Mouse (Mus musculus): ENCODE results near the gene Amtn.
"Not testable (repeated sequence)": the region's sequence is repeated elsewhere in the genome, so short reads cannot be mapped to it uniquely, and the experiment has no call there.

The Amtn gene

DNA sequence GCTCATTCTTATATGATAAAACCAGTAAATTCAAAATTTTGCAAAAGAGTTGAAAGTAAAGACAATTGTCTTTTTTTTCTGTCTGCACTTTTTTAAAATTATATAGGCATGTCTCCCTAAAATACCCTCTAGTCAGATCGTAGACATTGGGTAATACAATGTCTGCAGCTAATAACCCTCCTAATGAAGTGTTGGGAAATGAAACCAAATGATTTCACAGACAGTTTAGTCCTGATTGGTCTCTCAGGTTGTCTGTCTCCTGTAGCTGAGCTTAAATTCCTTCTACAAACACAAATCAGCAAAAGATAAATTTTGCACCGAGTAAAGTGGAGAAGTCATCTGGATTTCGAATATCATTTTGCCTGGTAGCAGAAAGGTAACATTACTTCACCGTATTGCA is at the start of gene Amtn:
Amtn (plus strand) TSS at position 301 of the 400 bp plus-strand sequence.
- DNase-seq (ENCODE audit: low spot score in 2 of 2): no peak

- not testable (repeated sequence) for DNase-seq (ENCODE audit: low spot score in 2 of 2)
Observed at GRCm38 (mm10) chr5:88348533-88348932, 27.4 kb upstream of the Amtn start.

GRCm38 (mm10) chr5:88364768-88365167 is 11.1 kb upstream of the Amtn start:
- DNase-seq (ENCODE audit: low spot score in 2 of 2): peak in 1 of 2 experiments; percentile 30

DNA sequence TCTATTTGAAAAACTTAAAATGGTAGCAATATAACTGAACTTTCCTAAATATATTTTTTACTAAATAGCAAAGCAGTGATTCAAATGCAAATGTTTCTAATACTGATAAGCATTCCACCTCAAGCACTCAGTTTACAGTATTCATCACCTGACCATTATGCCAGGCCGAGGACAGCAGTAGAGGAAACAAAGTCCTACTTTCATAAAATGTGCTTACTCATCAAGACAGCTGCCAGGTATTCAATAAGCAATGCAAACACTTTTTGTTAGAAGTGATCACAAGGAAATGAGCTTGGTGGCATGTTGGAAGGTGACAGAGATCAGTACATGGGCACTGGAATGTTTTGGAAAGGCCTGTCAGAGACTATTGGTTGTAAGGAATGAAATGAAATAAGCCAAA is 9.0 kb upstream of the Amtn start:
- DNase-seq (ENCODE audit: low spot score in 2 of 2): no peak

DNA sequence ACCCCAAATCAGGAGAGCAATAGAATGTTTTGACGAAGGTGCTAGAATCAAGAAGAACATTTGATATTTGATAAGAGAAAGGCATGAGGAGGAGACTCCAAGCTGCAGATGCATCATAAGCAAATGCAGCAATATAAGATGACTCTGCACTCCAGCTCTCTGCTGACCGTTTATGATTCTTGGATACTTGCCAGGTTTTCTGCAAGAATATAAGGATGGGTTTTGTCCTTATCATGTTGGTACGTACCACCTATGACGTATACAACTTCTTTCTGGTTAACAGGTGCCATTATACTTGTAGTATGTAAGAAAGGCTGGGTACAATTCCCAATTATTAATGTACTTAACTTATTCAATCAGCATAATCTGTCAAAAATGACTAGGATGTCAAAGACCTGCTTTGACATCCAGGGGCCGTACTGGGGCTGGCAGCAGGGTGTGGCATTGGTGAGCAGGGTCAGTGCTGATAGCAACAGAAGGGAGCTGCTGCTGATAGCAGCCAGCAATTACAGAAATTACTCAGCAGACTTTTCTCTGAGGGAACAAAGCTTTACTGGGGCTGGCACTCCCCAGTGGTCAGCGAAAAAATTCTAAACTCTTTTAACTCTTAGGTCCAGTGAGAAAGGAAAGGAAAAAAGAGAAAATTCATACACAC is 5.2 kb upstream of the Amtn start:
- peak in 1 of 2 experiments; percentile 13 for DNase-seq (ENCODE audit: low spot score in 2 of 2)

GRCm38 (mm10) chr5:88372563-88372962 is 3.3 kb upstream of the Amtn start:
- DNase-seq (ENCODE audit: low spot score in 2 of 2): no peak

DNA sequence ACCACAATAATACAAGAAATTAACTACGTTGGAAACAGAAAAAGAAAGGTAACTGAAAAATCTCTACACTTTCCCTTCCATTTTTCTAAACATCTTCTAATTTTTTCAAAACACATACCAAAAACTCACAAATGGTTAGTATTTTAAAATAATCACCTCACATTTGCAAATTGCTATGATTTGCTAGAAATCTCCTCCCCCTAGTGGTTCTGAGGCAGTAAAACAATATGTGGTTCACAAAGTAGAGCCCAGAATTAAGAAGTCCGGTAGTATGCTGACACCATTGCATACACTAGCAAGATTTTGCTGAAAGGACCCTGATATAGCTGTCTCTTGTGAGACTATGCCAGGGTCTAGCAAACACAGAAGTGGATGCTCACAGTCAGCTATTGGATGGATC is 16.1 kb downstream of the Amtn start:
- DNase-seq (ENCODE audit: low spot score in 2 of 2): not testable (repeated sequence)

DNA sequence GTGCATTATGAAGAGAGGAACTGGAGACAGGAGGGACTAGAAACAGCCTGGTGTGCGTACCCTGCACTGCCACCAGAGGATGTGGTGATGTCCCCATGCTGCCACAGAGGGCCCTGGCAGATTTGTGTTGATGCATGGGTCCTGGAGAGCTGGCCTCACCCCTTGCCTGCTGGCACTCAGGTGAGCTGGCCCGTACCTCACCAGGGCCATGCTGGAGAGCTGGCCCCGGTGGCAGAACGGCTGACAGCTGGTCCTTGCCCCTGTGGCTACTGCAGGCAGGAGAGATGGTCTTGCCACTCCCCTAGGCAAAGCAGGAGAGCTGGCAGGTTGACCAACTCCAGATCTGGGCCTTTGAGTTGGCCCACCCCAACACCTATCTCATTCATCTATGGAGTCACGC is 22.7 kb downstream of the Amtn start:
- DNase-seq (ENCODE audit: low spot score in 2 of 2): no peak

DNA sequence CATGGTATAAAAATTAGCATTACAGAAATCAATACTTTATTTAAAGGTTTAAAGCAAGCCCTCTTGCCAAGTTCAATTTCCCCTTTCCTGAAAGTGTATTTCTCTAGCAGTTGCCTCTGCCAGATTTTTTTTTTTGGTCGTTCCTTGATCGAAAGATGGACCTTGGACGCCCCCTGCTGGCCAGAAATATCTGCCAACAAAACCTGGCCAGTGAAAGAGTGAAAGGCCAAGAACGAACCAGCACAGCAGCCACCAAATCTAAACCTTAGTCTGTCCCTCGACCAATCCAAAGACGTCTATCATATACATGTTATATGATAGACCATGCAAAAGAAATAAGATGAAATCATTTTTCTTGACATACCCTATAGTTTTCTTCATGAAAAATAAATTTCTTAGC is 23.9 kb downstream of the Amtn start:
- DNase-seq (ENCODE audit: low spot score in 2 of 2): peak; percentile 16 to 77

DNA sequence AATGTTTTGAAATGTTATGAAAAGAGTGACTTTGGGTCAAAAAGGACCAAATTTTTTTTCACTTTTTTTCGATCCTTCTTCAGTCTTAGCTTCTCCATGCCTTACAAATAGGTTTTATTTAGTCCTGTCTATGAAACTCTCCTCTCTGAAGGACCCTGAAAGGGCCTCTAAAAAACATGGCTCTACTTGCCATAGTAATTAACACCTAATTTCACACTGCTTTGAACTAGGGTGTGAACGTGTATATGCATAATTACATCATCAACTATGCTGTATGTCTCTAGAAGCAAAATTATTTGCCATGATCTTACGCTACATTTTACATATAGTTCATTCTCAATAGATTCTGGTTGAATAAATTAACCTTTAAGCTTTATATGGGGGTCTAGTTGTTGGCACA is 25.6 kb downstream of the Amtn start:
- no peak for DNase-seq (ENCODE audit: low spot score in 2 of 2)

DNA sequence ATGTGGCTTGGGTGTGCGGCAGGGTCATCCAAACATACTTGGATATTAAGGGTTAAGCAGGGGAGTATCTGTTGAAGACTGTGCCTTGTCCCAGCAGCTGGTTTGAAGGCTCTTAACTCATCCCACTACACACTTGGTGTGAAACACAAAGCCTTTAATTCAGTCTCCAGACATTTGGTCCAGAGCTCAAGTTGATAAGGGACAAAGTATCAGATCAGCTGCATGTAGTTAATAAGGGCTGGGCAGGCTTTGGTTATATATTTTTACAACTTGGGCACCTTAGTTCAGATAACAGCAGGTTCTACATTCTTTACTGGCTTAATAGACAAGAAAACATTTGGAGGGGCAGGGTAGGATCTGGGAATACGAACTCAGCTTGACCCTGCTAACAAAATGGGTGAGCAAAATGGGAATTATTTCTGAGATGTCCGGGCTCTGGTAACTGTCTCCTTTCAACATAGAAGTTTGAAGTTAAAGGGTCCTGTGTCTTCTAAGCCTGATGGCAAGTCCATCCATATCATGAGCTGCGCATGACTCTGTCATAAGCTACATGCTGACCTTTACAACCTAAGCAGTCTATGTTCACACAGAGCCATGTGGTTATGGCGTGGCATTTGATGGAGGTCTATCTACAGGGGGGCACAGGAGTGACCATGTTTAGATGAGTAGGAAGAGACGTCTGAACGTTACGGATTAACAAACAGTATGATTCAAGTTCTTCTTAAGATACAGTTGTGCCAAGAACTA is 44.6 kb downstream of the Amtn start:
- DNase-seq (ENCODE audit: low spot score in 2 of 2): no peak

DNA sequence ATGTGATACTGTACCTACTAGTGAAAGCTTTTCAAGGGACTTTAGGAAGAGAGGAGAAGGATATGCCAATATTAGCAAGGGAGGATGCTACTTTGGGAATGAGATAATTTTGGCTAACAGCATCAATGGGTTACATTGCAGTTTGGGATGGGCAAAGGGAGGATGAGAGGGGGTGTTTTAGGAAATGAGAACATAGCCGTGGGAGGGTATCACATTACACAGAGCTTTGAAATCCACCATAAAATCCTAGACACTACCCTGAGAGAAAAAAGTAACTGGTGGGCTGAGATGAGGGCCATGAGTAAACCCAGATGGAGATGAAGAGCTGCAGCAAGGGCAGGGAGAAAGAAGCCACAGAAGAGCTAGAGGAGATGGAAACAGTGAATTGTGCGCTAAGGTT is 49.0 kb downstream of the Amtn start:
- DNase-seq (ENCODE audit: low spot score in 2 of 2): not testable (repeated sequence)

- DNase-seq (ENCODE audit: low spot score in 2 of 2): no peak
Observed at GRCm38 (mm10) chr5:88426753-88427152, 50.8 kb downstream of the Amtn start.

Measured in spleen, postnatal 10 days (tissue).